Mouse (Mus musculus) C2C12 (cell line): ENCODE measurements at regions not wholly inside any gene's neighbourhood (a gene's known extent, or its start where the extent isn't known, plus 50 kb on each side); places are given as distances from the start of the nearest gene placed in this dataset.

ENCODE experiments used
- CEBPB ChIP-seq: IDR thresholded peaks from one replicate; pipeline ENCODE4 v1.6.1; 2011; ENCODE audit warnings: low read depth, mild to moderate bottlenecking, control low read depth, moderate library complexity
- CTCF ChIP-seq: IDR thresholded peaks from one replicate; pipeline ENCODE4 v1.5.1; 2011; ENCODE audit not compliant: control insufficient read depth, insufficient read depth, insufficient read length
- FOSL1 ChIP-seq: IDR thresholded peaks from one replicate; pipeline ENCODE4 v1.8.0; 2011; ENCODE audit warnings: mild to moderate bottlenecking, low read length; ENCODE audit not compliant: poor library complexity, insufficient read depth, severe bottlenecking
- MAX ChIP-seq: IDR thresholded peaks from one replicate; pipeline ENCODE4 v1.6.1; 2011; ENCODE audit warnings: mild to moderate bottlenecking, control low read depth
- MYOD1 ChIP-seq: IDR thresholded peaks from one replicate; pipeline ENCODE4 v1.6.1; 2011; ENCODE audit warnings: low read depth; ENCODE audit not compliant: control insufficient read depth, insufficient read length
- MYOG ChIP-seq: IDR thresholded peaks from one replicate; pipeline ENCODE4 v1.6.1; 2011; ENCODE audit not compliant: control insufficient read depth, insufficient read length; ENCODE audit errors: extremely low read depth
- USF1 ChIP-seq: IDR thresholded peaks from one replicate; pipeline ENCODE4 v1.6.1; 2011; ENCODE audit warnings: low read depth, mild to moderate bottlenecking, control low read depth, moderate library complexity

DNA sequence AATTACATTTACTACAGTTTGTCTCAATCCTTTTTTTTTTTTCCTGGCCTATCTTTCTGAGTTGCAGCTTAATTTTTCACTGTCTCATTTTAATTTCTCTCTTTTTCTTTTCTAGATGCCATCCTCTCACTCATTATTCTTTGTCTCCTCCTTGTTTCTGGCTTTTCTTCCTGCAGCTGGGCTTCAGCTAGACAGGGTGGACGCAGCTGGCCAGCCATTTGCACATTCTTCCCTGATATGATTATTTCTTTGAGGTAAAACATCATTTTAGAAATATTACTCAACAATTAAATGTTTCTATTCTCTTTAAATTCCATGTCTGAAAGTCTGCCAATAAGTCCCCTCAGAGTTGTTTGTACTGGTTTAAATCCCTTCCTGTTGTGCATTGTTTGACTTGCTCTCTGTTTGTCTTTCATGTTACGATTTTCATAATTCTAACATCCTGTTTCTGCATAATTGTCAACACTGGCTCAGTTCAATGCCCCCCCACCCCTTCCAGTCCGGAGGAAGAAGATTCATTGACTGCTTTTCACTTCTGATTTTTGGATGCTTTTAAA lies 777.7 kb upstream of the Nr2f1 start:
- TF ChIP-seq CTCF (no peak), FOSL1 (no peak), MYOG (no peak), MAX (no peak), MYOD1 (no peak), USF1 (no peak), CEBPB (no peak)
